In genomic region chr4:102104534-102105014, GRCm38 (mm10) we compare ENCODE assay signal across 11 mouse cellular contexts. TPM values are rescaled to one million over a fixed set of nuclear protein-coding genes. Genes with fewer than 3 reads are reported as not detected.
A peak's percentile ranks its signal among the peaks of the same experiment; 100 is the strongest.
DNase-seq lines count a peak whose midpoint lies in the region; ATAC-seq and TF ChIP-seq lines count a peak whose summit lies in the region.
"Had no signal": no experiment of that assay in that cellular context is flagged by ENCODE, and none has a peak within 500 bp of the region (broad histone marks: within the 10 kb centered on the region; RNA-seq: fewer than 3 reads in every experiment).

No protein-coding gene starts in this region.

- TF ChIP-seq EP300 in heart, postnatal 0 days (IDR thresholded peaks at IDR 0.05; ENCODE audit: low read depth), result no peak
- TF ChIP-seq EP300 in CH12.LX (IDR thresholded peaks at IDR 0.05; ENCODE audit: low read length), result peak; percentile 77

- in situ Hi-C loops in CH12.LX (cut with MboI; ENCODE audit: low pct_ligation_motif_present, low pct_unique_long_range_greater_than_20kb, low sequenced_read_pairs), result no loop called here

- no peak for TF ChIP-seq RAD21 in CH12.LX (IDR thresholded peaks at IDR 0.05; ENCODE audit: low read depth, low read length)

- H3K79me2 ChIP-seq in CH12.LX (replicated peaks; ENCODE audit: control insufficient read depth, extremely low read depth, insufficient read depth, poor library complexity, severe bottlenecking), result no peaks in the 10 kb centered on the region

- WGBS in heart, postnatal 0 days, result 62% methylated on average over 2 of the region's 2 CpGs
- 75% methylated on average over 2 of the region's 2 CpGs for WGBS in heart, embryonic 10.5 days
- 86% methylated on average over 2 of the region's 2 CpGs for WGBS in forebrain, embryonic 13.5 days
- 91% methylated on average over 2 of the region's 2 CpGs for WGBS in forebrain, embryonic 11.5 days

- no peaks in the 10 kb centered on the region for H3K27me3 ChIP-seq in heart, postnatal 0 days (ENCODE audit: control insufficient read depth, insufficient read depth, low read length)
- H3K27me3 ChIP-seq in heart, embryonic 10.5 days (ENCODE audit: insufficient read depth, poor library complexity, severe bottlenecking), result no peaks in the 10 kb centered on the region
- no peaks in the 10 kb centered on the region for H3K27me3 ChIP-seq in CH12.LX (replicated peaks)
- no peaks in the 10 kb centered on the region for H3K27me3 ChIP-seq in forebrain, embryonic 13.5 days
- no peaks in the 10 kb centered on the region for H3K27me3 ChIP-seq in forebrain, embryonic 11.5 days (ENCODE audit: control insufficient read depth, insufficient read depth, low read length)
- H3K27me3 ChIP-seq: hindbrain, embryonic 12.5 days had no signal

- no peaks in the 10 kb centered on the region for H3K9me3 ChIP-seq in heart, postnatal 0 days (replicated peaks; ENCODE audit: control insufficient read depth, low read length)
- H3K9me3 ChIP-seq in heart, embryonic 10.5 days, result no peaks in the 10 kb centered on the region
- no peaks in the 10 kb centered on the region for H3K9me3 ChIP-seq in CH12.LX (replicated peaks; ENCODE audit: low read length)
- H3K9me3 ChIP-seq in forebrain, embryonic 13.5 days (replicated peaks), result no peaks in the 10 kb centered on the region
- no peaks in the 10 kb centered on the region for H3K9me3 ChIP-seq in forebrain, embryonic 11.5 days (ENCODE audit: control insufficient read depth, low read length)
- H3K9me3 ChIP-seq: hindbrain, embryonic 12.5 days had no signal

- no peak overlapping the region for H3K9ac ChIP-seq in heart, postnatal 0 days (replicated peaks; ENCODE audit: low read depth, low read length)
- no peak overlapping the region for H3K9ac ChIP-seq in CH12.LX (ENCODE audit: insufficient read depth, low read depth)
- H3K9ac ChIP-seq in forebrain, embryonic 13.5 days, result no peak overlapping the region
- H3K9ac ChIP-seq in forebrain, embryonic 11.5 days (ENCODE audit: low read length), result no peak overlapping the region
- H3K9ac ChIP-seq: hindbrain, embryonic 12.5 days had no signal

- H3K27ac ChIP-seq in heart, postnatal 0 days (ENCODE audit: low read depth), result no peak overlapping the region
- no peak overlapping the region for H3K27ac ChIP-seq in heart, embryonic 10.5 days
- H3K27ac ChIP-seq in CH12.LX (ENCODE audit: insufficient read depth, low read depth), result no peak overlapping the region
- H3K27ac ChIP-seq in forebrain, embryonic 13.5 days, result no peak overlapping the region
- H3K27ac ChIP-seq in forebrain, embryonic 11.5 days (ENCODE audit: low read depth, low read length), result no peak overlapping the region
- H3K27ac ChIP-seq: hindbrain, embryonic 12.5 days had no signal

- DNase-seq in heart, postnatal 0 days (ENCODE audit: low spot score), result peak; percentile 11
- no peak for DNase-seq in heart, embryonic 10.5 days (ENCODE audit: low spot score)
- DNase-seq in CH12.LX (ENCODE audit: extremely low read depth), result peak; percentile 62
- peak; percentile 82 for DNase-seq in cerebellum, adult 11-12 months
- DNase-seq in forebrain, embryonic 11.5 days (ENCODE audit: low spot score), result no peak
- DNase-seq: retina, postnatal 1 day had no signal

- no peak overlapping the region for H3K4me2 ChIP-seq in heart, postnatal 0 days (ENCODE audit: low read depth, low read length)
- peak overlapping the region; percentile 89 for H3K4me2 ChIP-seq in CH12.LX (ENCODE audit: insufficient read depth, low read depth, poor library complexity, severe bottlenecking)
- no peak overlapping the region for H3K4me2 ChIP-seq in forebrain, embryonic 13.5 days
- no peak overlapping the region for H3K4me2 ChIP-seq in forebrain, embryonic 11.5 days (ENCODE audit: low read depth, low read length, severe bottlenecking)
- H3K4me2 ChIP-seq: hindbrain, embryonic 12.5 days; liver, embryonic 11.5 days had no signal

- H3K36me3 ChIP-seq in heart, postnatal 0 days (replicated peaks; ENCODE audit: control insufficient read depth, insufficient read depth, low read length), result no peaks in the 10 kb centered on the region
- H3K36me3 ChIP-seq in heart, embryonic 10.5 days, result no peaks in the 10 kb centered on the region
- H3K36me3 ChIP-seq in CH12.LX (replicated peaks in 1 of 2; ENCODE audit: control insufficient read depth in 1 of 2, insufficient read depth in 1 of 2, low read length in 1 of 2), result no peaks in the 10 kb centered on the region
- H3K36me3 ChIP-seq in forebrain, embryonic 13.5 days (ENCODE audit: poor library complexity, severe bottlenecking), result no peaks in the 10 kb centered on the region
- H3K36me3 ChIP-seq in forebrain, embryonic 11.5 days (ENCODE audit: control insufficient read depth, insufficient read depth, low read length), result no peaks in the 10 kb centered on the region
- H3K36me3 ChIP-seq: hindbrain, embryonic 12.5 days had no signal

- H3K4me1 ChIP-seq in heart, postnatal 0 days (ENCODE audit: control insufficient read depth, insufficient read depth), result no peaks in the 10 kb centered on the region
- H3K4me1 ChIP-seq in heart, embryonic 10.5 days, result peaks cover 3% of the 10 kb centered on the region; the same call in 1 of the 2 replicates
- peaks cover 3 to 11% of the 10 kb centered on the region in 2 experiments; a peak in 2 of 4 replicates for H3K4me1 ChIP-seq in CH12.LX (ENCODE audit: control insufficient read depth in 1 of 2, insufficient read depth in 2 of 2)
- H3K4me1 ChIP-seq in forebrain, embryonic 13.5 days, result no peaks in the 10 kb centered on the region
- H3K4me1 ChIP-seq in forebrain, embryonic 11.5 days (replicated peaks; ENCODE audit: control insufficient read depth, insufficient read depth, low read length), result no peaks in the 10 kb centered on the region
- H3K4me1 ChIP-seq: hindbrain, embryonic 12.5 days had no signal

- no peak for TF ChIP-seq POLR2A in CH12.LX (IDR thresholded peaks at IDR 0.05; ENCODE audit: low read depth, low read length)

- H3K4me3 ChIP-seq in heart, postnatal 0 days (ENCODE audit: low read depth, low read length), result no peak overlapping the region
- H3K4me3 ChIP-seq in heart, embryonic 10.5 days, result no peak overlapping the region
- H3K4me3 ChIP-seq in CH12.LX (replicated peaks in 1 of 3; ENCODE audit: low read depth in 2 of 3, low read length in 2 of 3, poor library complexity in 1 of 3), result no peak overlapping the region
- no peak overlapping the region for H3K4me3 ChIP-seq in forebrain, embryonic 13.5 days
- H3K4me3 ChIP-seq in forebrain, embryonic 11.5 days (ENCODE audit: low read depth, low read length), result no peak overlapping the region
- H3K4me3 ChIP-seq: hindbrain, embryonic 12.5 days had no signal

- dilution Hi-C loops in CH12.LX (cut with MboI; ENCODE audit: extremely low pct_ligation_motif_present, extremely low pct_unique_long_range_greater_than_20kb, low sequenced_read_pairs), result no loop called here

- no peak for TF ChIP-seq CTCF in heart, postnatal 0 days (IDR thresholded peaks at IDR 0.05; ENCODE audit: low read depth)
- no peak for TF ChIP-seq CTCF in CH12.LX (conservative IDR thresholded peaks at IDR 0.05 in 1 of 2, IDR thresholded peaks at IDR 0.05 in 1 of 2; ENCODE audit: low read depth in 2 of 2, low read length in 2 of 2)

- ATAC-seq in heart, postnatal 0 days (ENCODE audit: insufficient read depth, low read depth), result no peak
- ATAC-seq in inflammation-experienced regulatory T-cells, adult 6 months, result peak; percentile 61
- ATAC-seq in frontal cortex, adult (ENCODE audit: low TSS enrichment), result no peak
- ATAC-seq in forebrain, embryonic 13.5 days, result no peak
- no peak for ATAC-seq in forebrain, embryonic 11.5 days (replicated peaks; ENCODE audit: low FRiP score)

TF ChIP-seq in CH12.LX, 34 proteins besides CTCF, POLR2A, EP300 and RAD21 (continues in another document):
- TF ChIP-seq MAX (IDR thresholded peaks at IDR 0.05; ENCODE audit: low read length) (no peak), BHLHE40 (IDR thresholded peaks at IDR 0.05; ENCODE audit: low read depth, low read length) (peak; percentile 56; the same call in 1 of the 2 replicates), MEF2A (IDR thresholded peaks at IDR 0.05; ENCODE audit: borderline replicate concordance, low read depth, low read length) (no peak), MAFK (IDR thresholded peaks at IDR 0.05; ENCODE audit: insufficient replicate concordance, low read length) (no peak), CHD1 (IDR thresholded peaks at IDR 0.05; ENCODE audit: low read depth, low read length) (no peak), USF1 (IDR thresholded peaks at IDR 0.05; ENCODE audit: low read depth, low read length) (no peak), SMC3 (IDR thresholded peaks at IDR 0.05; ENCODE audit: low read depth, low read length) (no peak), CHD2 (IDR thresholded peaks at IDR 0.05; ENCODE audit: low read length) (no peak), ELF1 (IDR thresholded peaks at IDR 0.05; ENCODE audit: low read depth, low read length) (peak; percentile 22; the same call in 1 of the 2 replicates), POLR2AphosphoS2 (IDR thresholded peaks at IDR 0.05; ENCODE audit: low read depth, low read length) (no peak), MXI1 (IDR thresholded peaks at IDR 0.05; ENCODE audit: low read depth, low read length) (no peak), GABPA (IDR thresholded peaks at IDR 0.05; ENCODE audit: insufficient replicate concordance, low read depth, low read length) (no peak), RCOR1 (conservative IDR thresholded peaks at IDR 0.05; ENCODE audit: low read depth, low read length) (0 out of 2 replicates have a peak, but pooled peaks have one; percentile 44), NELFE (IDR thresholded peaks at IDR 0.05; ENCODE audit: low read depth, low read length) (no peak), ZC3H11A (IDR thresholded peaks at IDR 0.05; ENCODE audit: low read depth, low read length) (no peak), TBP (conservative IDR thresholded peaks at IDR 0.05; ENCODE audit: low read depth, low read length) (no peak), ETS1 (conservative IDR thresholded peaks at IDR 0.05; ENCODE audit: low read depth, low read length) (peak; percentile 91), USF2 (conservative IDR thresholded peaks at IDR 0.05; ENCODE audit: low read depth, low read length) (no peak), TCF12 (IDR thresholded peaks at IDR 0.05; ENCODE audit: low read depth, low read length) (peak; percentile 36; the same call in 1 of the 2 replicates)

RNA-seq across cellular contexts. Expression of gene Pde4b, which starts 17.2 kb away (rescaled TPM):
- total RNA-seq in heart, postnatal 0 days (2014; rRNA removed; ENCODE audit: low replicate concordance), result 50.1 and 56.2 TPM in 2 replicates
- 29.6 and 30.8 TPM in 2 replicates for polyA plus RNA-seq in heart, postnatal 0 days (2015; fragmentation: Nextera tagmentation; extraction: Ambion mirVana)
- 13.9 and 20.3 TPM in 2 replicates for polyA plus RNA-seq in heart, embryonic 10.5 days (2016; fragmentation: Nextera tagmentation; extraction: Ambion mirVana)
- total RNA-seq in CH12.LX (2012; rRNA removed) (14.6 and 24.2 TPM in 2 replicates), CH12.LX (2014; rRNA removed) (21.8 and 22.8 TPM in 2 replicates)
- polyA plus RNA-seq in CH12.LX (2012; ENCODE audit: insufficient read length, low read depth), result 8.9 and 9.6 TPM in 2 replicates
- polyA plus RNA-seq in inflammation-experienced regulatory T-cells, adult 6 months (2017; shearing (Covaris generic)), result 10 to 100 TPM; 35.9 to 91.8 (median 73.1) TPM
- polyA plus RNA-seq in forebrain, embryonic 13.5 days (2015; fragmentation: Nextera tagmentation; extraction: Ambion mirVana), result 12.7 and 14.5 TPM in 2 replicates
- 7.7 and 7.8 TPM in 2 replicates for polyA plus RNA-seq in forebrain, embryonic 11.5 days (2014; fragmentation: Nextera tagmentation; extraction: Ambion mirVana)

Comparison
In these comparisons a context has a peak if more than half of its experiments do, and no peak if none do; other contexts are left out.
1. DNase-seq: peak in heart, postnatal 0 days (single experiment), CH12.LX (single experiment) and cerebellum, adult 11-12 months (single experiment); none in heart, embryonic 10.5 days (single experiment) and forebrain, embryonic 11.5 days (single experiment).